Mouse (Mus musculus): ENCODE data around the gene Pcif1. TPM values are rescaled to one million over a fixed set of nuclear protein-coding genes. Genes with fewer than 3 reads are reported as not detected.

Gene Pcif1
- polyA plus RNA-seq, 1 experiment, result 18.3 TPM

DNA sequence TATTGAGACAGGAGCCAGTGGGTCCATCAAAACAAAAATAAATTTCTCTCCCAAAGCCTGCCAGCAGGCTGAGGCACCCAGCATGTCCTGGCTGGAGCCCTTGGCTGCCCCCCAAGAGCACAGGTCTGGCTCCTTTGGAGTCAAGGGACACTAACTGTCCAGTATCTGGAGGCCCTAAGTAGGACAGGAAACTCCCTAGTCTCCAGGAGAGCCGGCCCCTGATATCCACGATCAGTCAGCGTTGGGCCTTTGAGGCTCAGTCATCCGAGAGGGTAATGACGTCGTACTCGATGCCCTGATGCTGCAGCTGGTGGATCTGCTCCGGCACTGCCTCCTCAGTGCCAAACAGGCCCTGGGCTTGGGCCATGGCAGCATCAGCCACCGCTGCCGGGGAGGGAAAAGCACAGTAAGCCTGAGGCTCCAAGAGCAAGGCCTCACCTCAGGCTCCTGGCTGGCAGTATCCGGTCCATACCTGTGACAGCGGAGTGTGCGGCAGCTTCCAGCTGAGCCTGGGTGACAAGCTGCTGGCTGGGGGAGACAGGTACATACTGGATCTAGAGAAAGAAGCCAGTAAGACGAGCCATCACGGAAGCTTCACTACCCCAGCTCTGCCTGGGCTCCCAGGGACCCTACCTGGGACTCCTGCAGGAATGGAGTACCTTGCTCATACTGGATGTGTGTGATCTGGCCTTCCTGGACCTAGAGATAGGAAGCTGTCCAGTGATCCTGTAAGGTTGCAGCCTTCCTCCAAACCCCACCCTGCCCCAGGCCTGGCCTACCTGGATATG lies 13.0 kb downstream of the Pcif1 start:
- no peak for TF ChIP-seq POLR2A (IDR thresholded peaks at IDR 0.05; ENCODE audit: low read depth, low read length)
- TF ChIP-seq CTCF (IDR thresholded peaks at IDR 0.05; ENCODE audit: borderline replicate concordance, insufficient read depth, low read length), result no peak
- Histone ChIP-seq H3K4me3 (ENCODE audit: insufficient read depth, low read length) (no peak overlapping the region), H3K4me1 (ENCODE audit: control insufficient read depth, insufficient read depth, low read length) (no peaks in the 10 kb centered on the region), H3K27ac (ENCODE audit: insufficient read depth, low read length) (no peak overlapping the region)

DNA sequence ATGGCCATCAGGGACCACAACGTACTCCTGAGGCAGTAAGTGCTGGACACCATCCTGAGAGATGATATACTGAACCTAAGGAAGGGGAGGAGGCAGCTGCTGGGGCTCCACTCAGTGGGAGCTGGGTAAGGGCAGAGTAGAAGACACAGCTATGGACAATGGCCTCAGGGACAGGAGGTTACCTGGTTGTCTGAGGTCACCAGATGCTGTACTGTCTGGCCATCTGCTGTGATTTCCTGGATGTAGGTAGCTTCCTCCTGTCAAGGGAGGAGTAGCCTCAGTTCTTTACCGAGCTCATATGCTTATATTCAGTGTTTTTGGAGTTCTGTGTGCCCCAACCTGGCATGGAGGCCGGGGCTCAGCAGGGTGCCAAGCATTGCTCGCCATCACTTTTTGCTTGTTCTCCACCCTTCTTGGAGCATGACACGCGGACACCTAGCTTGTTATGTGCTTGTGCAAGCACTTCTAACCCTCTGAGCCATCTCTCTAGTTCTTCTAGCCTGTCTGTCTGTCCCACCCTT lies 13.7 kb downstream of the Pcif1 start:
- TF ChIP-seq POLR2A (IDR thresholded peaks at IDR 0.05; ENCODE audit: low read depth, low read length), result no peak
- TF ChIP-seq CTCF (IDR thresholded peaks at IDR 0.05; ENCODE audit: borderline replicate concordance, insufficient read depth, low read length), result no peak
- H3K4me1 ChIP-seq (ENCODE audit: control insufficient read depth, insufficient read depth, low read length), result no peaks in the 10 kb centered on the region
- H3K4me3 ChIP-seq (ENCODE audit: insufficient read depth, low read length), result no peak overlapping the region
- H3K27ac ChIP-seq (ENCODE audit: insufficient read depth, low read length), result no peak overlapping the region

DNA sequence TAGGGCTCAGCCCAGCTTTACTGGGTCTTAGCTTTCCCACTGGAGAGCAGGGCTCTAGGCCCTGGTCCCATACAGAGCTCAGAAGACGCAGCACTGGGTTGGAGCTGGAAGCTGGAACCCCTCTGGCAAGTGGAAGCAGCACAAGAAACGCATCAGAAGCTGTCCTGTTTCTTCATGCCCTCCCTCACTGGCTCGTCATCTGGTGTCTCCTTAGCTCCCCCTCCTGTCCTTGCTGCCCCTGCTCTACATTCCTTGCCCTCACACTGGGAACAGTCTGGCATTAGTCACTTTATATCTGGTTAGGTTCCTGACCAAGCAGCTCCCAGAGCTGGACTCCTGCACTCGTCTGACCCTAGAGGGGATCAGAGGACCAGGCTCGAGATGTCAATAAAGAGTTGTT lies 14.9 kb downstream of the Pcif1 start:
- TF ChIP-seq POLR2A (IDR thresholded peaks at IDR 0.05; ENCODE audit: low read depth, low read length) (no peak), CTCF (IDR thresholded peaks at IDR 0.05; ENCODE audit: borderline replicate concordance, insufficient read depth, low read length) (peak; percentile 23; the same call in 1 of the 2 replicates)
- H3K4me1 ChIP-seq (ENCODE audit: control insufficient read depth, insufficient read depth, low read length), result no peaks in the 10 kb centered on the region
- no peak overlapping the region for H3K4me3 ChIP-seq (ENCODE audit: insufficient read depth, low read length)
- no peak overlapping the region for H3K27ac ChIP-seq (ENCODE audit: insufficient read depth, low read length)

DNA sequence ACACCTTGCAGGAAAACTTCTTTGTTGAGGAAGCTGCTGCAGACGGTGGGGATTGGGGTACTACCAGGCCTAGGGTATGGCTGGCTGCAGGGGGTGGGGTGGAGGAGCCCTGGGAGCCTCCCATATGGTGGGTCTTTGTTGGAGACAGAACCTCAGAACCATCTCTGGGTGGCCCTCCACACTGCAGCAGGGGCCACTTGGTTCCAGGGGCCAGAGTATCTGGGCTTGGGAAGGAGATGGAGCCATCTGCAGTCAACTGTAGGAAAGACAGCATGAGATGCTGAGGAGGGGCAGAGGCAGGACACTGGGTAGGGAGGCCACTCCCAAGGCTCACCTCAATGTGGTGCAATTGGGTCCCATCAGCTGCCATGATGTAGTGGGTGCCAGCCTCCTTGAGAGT lies 15.5 kb downstream of the Pcif1 start:
- TF ChIP-seq CTCF (IDR thresholded peaks at IDR 0.05; ENCODE audit: borderline replicate concordance, insufficient read depth, low read length), result no peak
- no peak overlapping the region for H3K4me3 ChIP-seq (ENCODE audit: insufficient read depth, low read length)
- H3K4me1 ChIP-seq (ENCODE audit: control insufficient read depth, insufficient read depth, low read length), result no peaks in the 10 kb centered on the region
- H3K27ac ChIP-seq (ENCODE audit: insufficient read depth, low read length), result no peak overlapping the region

DNA sequence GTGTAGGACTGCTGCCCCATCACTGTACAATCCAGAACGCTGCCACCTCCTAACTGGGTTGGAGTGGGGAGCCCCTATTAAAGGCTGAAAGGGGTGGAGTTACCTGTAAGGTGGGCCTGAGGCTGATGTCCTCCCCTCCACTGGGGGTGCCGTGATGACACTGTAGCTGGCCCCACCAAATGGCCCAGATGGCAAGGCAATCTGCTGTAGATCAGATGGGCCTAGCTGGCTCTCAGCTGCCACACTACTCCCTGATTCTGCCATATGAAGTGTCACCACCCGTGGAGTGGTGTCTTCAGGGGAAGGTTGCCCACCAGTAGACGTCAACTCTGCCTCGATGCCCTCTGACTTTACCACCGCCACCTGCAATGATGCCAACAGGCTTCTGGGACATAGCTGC lies 16.8 kb downstream of the Pcif1 start:
- Histone ChIP-seq H3K4me3 (ENCODE audit: insufficient read depth, low read length) (no peak overlapping the region), H3K4me1 (ENCODE audit: control insufficient read depth, insufficient read depth, low read length) (no peaks in the 10 kb centered on the region), H3K27ac (ENCODE audit: insufficient read depth, low read length) (no peak overlapping the region)
- TF ChIP-seq POLR2A (IDR thresholded peaks at IDR 0.05; ENCODE audit: low read depth, low read length), result no peak
- no peak for TF ChIP-seq CTCF (IDR thresholded peaks at IDR 0.05; ENCODE audit: borderline replicate concordance, insufficient read depth, low read length)

DNA sequence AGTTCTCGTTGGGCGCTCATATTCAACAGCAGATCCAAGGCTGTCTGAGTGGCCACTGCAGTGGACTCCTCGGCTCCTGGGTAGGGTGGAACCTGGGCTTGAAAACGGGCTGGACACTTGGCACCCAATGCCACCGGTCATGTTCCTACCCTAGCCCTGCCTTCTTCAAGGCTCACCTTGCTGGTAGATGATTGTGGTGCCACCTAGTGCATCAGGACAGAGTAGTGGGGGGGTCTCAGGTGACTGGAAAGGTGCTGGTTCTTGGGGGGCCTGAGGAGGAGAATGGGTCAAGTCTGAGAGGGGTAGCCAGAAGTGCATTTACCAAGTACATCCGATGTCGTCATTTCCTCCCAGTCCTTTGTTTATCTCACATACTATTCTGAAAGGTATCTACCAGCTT lies 18.9 kb downstream of the Pcif1 start:
- no peak overlapping the region for H3K4me3 ChIP-seq (ENCODE audit: insufficient read depth, low read length)
- TF ChIP-seq POLR2A (IDR thresholded peaks at IDR 0.05; ENCODE audit: low read depth, low read length), result no peak
- no peak for TF ChIP-seq CTCF (IDR thresholded peaks at IDR 0.05; ENCODE audit: borderline replicate concordance, insufficient read depth, low read length)
- no peaks in the 10 kb centered on the region for H3K4me1 ChIP-seq (ENCODE audit: control insufficient read depth, insufficient read depth, low read length)
- H3K27ac ChIP-seq (ENCODE audit: insufficient read depth, low read length), result no peak overlapping the region

DNA sequence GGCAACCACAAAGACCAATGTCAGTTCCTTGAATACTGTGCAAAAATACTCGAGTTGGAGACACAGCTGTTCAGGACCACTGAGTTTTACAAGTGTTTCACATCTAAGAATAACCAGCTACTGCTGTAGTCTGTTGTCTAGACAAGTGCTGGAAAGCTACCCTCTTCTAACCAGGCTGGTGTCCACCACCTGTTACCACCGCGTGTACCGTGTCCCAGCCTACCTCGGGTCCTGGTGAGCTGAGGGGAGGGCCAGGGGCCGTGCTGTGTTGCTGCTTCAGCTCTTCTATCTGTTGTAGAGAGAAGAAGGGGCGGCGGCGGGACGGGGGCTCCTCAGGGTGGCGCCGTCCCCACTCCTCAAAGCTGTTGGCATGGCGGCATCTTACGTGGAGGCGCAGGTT lies 19.9 kb downstream of the Pcif1 start:
- H3K4me1 ChIP-seq (ENCODE audit: control insufficient read depth, insufficient read depth, low read length), result no peaks in the 10 kb centered on the region
- H3K27ac ChIP-seq (ENCODE audit: insufficient read depth, low read length), result no peak overlapping the region
- no peak overlapping the region for H3K4me3 ChIP-seq (ENCODE audit: insufficient read depth, low read length)
- TF ChIP-seq POLR2A (IDR thresholded peaks at IDR 0.05; ENCODE audit: low read depth, low read length) (no peak), CTCF (IDR thresholded peaks at IDR 0.05; ENCODE audit: borderline replicate concordance, insufficient read depth, low read length) (no peak)

DNA sequence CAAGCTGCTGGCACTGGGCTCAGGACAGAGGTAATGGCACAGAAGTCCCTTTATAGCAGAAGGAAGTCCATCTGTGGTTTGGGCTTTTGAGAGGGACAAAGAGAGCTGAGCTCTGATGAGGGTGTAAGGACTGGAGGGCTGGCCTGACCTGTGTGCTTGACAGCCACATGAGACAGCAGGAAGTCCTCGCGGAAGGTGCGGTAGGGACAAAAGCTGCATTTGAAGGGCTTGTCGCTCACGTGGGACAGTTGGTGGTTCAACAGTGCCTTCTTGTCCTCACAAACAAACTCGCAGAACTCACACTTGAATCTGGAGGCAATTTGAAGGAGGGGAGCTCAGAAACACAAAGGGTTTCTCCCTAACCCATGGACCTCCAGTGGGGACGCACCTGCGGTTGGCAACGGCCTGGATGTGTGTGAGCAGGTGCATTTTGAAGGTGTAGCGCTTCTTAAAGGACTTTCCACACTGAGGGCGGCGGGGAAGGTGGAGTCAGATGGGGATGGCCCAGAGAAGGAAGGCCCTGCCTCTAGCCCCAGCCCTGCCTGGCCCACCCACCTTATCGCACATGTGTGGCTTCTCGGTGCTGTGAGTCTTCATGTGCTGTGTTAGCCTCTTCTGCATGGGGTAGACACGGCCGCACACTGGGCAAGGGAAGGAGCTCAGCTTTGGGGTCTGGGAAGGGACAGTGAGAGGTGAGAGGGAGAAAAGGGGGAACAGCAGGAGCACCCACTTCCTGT lies 20.8 kb downstream of the Pcif1 start:
- TF ChIP-seq POLR2A (IDR thresholded peaks at IDR 0.05; ENCODE audit: low read depth, low read length) (no peak), CTCF (IDR thresholded peaks at IDR 0.05; ENCODE audit: borderline replicate concordance, insufficient read depth, low read length) (no peak)
- no peak overlapping the region for H3K27ac ChIP-seq (ENCODE audit: insufficient read depth, low read length)
- no peak overlapping the region for H3K4me3 ChIP-seq (ENCODE audit: insufficient read depth, low read length)
- H3K4me1 ChIP-seq (ENCODE audit: control insufficient read depth, insufficient read depth, low read length), result no peaks in the 10 kb centered on the region

DNA sequence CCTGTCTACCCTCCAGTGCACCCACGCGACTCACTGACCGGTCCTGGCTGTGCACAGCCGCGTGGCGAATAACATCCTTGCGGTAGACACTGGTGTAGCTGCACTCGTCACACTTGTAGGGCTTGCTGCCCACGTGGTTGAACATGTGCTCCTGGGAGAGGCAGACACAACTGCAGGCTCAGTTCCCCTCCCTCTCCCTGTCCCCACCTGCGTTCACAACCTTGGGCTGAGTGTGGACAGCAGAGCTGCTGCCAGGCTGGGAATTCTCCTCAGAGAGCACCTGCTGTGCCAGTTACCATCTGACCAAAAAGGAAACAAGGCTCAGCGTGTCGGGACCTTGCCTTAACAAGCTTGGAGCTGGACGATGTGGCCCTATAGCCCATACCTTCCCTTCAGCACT lies 22.3 kb downstream of the Pcif1 start:
- TF ChIP-seq CTCF (IDR thresholded peaks at IDR 0.05; ENCODE audit: borderline replicate concordance, insufficient read depth, low read length) (no peak), POLR2A (IDR thresholded peaks at IDR 0.05; ENCODE audit: low read depth, low read length) (no peak)
- no peaks in the 10 kb centered on the region for H3K4me1 ChIP-seq (ENCODE audit: control insufficient read depth, insufficient read depth, low read length)
- H3K4me3 ChIP-seq (ENCODE audit: insufficient read depth, low read length), result no peak overlapping the region
- no peak overlapping the region for H3K27ac ChIP-seq (ENCODE audit: insufficient read depth, low read length)

DNA sequence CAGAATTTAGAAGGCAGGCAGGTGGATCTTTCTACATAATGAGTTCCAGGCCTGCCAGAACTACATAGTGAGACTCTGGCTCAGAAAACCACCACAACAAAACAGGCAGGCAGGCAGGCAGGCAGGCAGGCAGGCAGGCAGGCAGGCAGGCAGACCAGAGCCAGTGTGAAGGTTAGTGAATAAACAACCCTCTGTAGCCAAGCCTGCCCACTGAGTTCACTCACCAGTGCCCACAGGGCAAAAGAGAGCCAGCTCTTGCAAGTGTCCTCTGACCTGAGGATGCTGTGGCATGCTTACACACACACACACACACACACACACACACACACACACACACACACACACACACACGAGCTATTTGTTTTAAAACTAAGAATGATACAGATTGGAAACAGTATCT lies 24.4 kb downstream of the Pcif1 start:
- H3K4me3 ChIP-seq (ENCODE audit: insufficient read depth, low read length), result no peak overlapping the region

More for the DNA sequence above, 24.4 kb downstream of the Pcif1 start:
- Histone ChIP-seq H3K4me1 (ENCODE audit: control insufficient read depth, insufficient read depth, low read length) (no peaks in the 10 kb centered on the region), H3K27ac (ENCODE audit: insufficient read depth, low read length) (no peak overlapping the region)
- no peak for TF ChIP-seq CTCF (IDR thresholded peaks at IDR 0.05; ENCODE audit: borderline replicate concordance, insufficient read depth, low read length)
